Mouse (Mus musculus) megakaryocyte, embryonic 14.5 days (primary cell): ENCODE data around the gene Arpc3. TPM values are rescaled to one million over a fixed set of nuclear protein-coding genes. Genes with fewer than 3 reads are reported as not detected.
A peak's percentile ranks its signal among the peaks of the same experiment; 100 is the strongest.
"Not testable (repeated sequence)": the region's sequence is repeated elsewhere in the genome, so short reads cannot be mapped to it uniquely, and the experiment has no call there.

Experiments used
- H3K27me3 ChIP-seq: replicated peaks from 2 replicates; pipeline ENCODE3; 2012; ENCODE audit warnings: inconsistent platforms
- H3K36me3 ChIP-seq: replicated peaks from 2 replicates; pipeline ENCODE3; 2012; ENCODE audit warnings: low read length, inconsistent platforms, mixed read lengths
- H3K4me1 ChIP-seq: 2 replicates; pipeline ENCODE4 v1.6.1; 2012; ENCODE audit warnings: inconsistent platforms
- H3K4me3 ChIP-seq: replicated peaks from 2 replicates; pipeline ENCODE3; 2012; ENCODE audit warnings: moderate library complexity, mild to moderate bottlenecking, inconsistent platforms
- H3K9me3 ChIP-seq: 2 replicates; pipeline ENCODE4 v1.6.1; 2012; ENCODE audit warnings: inconsistent platforms
- FLI1 ChIP-seq: IDR thresholded peaks from 2 replicates; pipeline ENCODE4 v1.6.1; 2012; ENCODE audit warnings: low read length, inconsistent platforms, mixed read lengths
- GATA1 ChIP-seq: IDR thresholded peaks from 3 replicates; pipeline ENCODE4 v1.6.1; 2012; ENCODE audit warnings: mixed read lengths, low read length, inconsistent platforms, borderline replicate concordance
- polyA plus RNA-seq: library from polyadenylated mRNA; stranded (reverse); fragments of >175 nt; gene quantifications from 2 replicates; pipeline ENCODE4 v1.2.3, GENCODE M21; 2012; ENCODE audit warnings: low replicate concordance; ENCODE audit not compliant: insufficient read depth

Gene Arpc3
- polyA plus RNA-seq, 1 experiment, result 49.2 TPM

- Histone ChIP-seq H3K27me3 (no peaks in the 10 kb centered on the region), H3K9me3 (peaks cover 6% of the 10 kb centered on the region; the same call in 1 of the 2 replicates)
- TF ChIP-seq GATA1 (no peak), FLI1 (no peak)
Measured at GRCm38 (mm10) chr5:122412826-122413225, 21.1 kb downstream of the Arpc3 start.

GRCm38 (mm10) chr5:122414351-122414750 lies 22.7 kb downstream of the Arpc3 start:
- Histone ChIP-seq H3K4me3 (no peak overlapping the region), H3K27me3 (no peaks in the 10 kb centered on the region), H3K4me1 (peaks cover 2% of the 10 kb centered on the region; the same call in 1 of the 2 replicates), H3K36me3 (peaks cover 14% of the 10 kb centered on the region), H3K9me3 (peaks cover 6% of the 10 kb centered on the region; the same call in 1 of the 2 replicates)
- TF ChIP-seq GATA1, result no peak
- no peak for TF ChIP-seq FLI1

More at GRCm38 (mm10) chr5:122412826-122413225, 21.1 kb downstream of the Arpc3 start:
- peaks cover 2% of the 10 kb centered on the region; the same call in 1 of the 2 replicates for H3K4me1 ChIP-seq
- peaks cover 27% of the 10 kb centered on the region for H3K36me3 ChIP-seq
- H3K4me3 ChIP-seq, result no peak overlapping the region

- H3K9me3 ChIP-seq, result peaks cover 3% of the 10 kb centered on the region; the same call in 1 of the 2 replicates
- H3K27me3 ChIP-seq, result no peaks in the 10 kb centered on the region
- no peak overlapping the region for H3K4me3 ChIP-seq
- TF ChIP-seq GATA1 (no peak), FLI1 (no peak)
- H3K36me3 ChIP-seq, result peaks cover 3% of the 10 kb centered on the region
- H3K4me1 ChIP-seq, result peaks cover 2% of the 10 kb centered on the region; the same call in 1 of the 2 replicates
Measured at GRCm38 (mm10) chr5:122415465-122415864, 23.8 kb downstream of the Arpc3 start.

- H3K27me3 ChIP-seq, H3K4me3 ChIP-seq, H3K9me3 ChIP-seq, H3K36me3 ChIP-seq: not testable (repeated sequence)
- peaks cover 31% of the 10 kb centered on the region for H3K4me1 ChIP-seq
Measured at GRCm38 (mm10) chr5:122420676-122421075, 29.0 kb downstream of the Arpc3 start.

GRCm38 (mm10) chr5:122421271-122422068 lies 29.8 kb downstream of the Arpc3 start, which contains the start of gene Anapc7:
TSS of gene Anapc7 (plus strand) at chr5:122421693.
- peaks cover 31% of the 10 kb centered on the region for H3K4me1 ChIP-seq
- TF ChIP-seq FLI1 (no peak), GATA1 (no peak)
- peak within 1 kb of the TSS; percentile 99 for H3K4me3 ChIP-seq
- no peaks in the 10 kb centered on the region for H3K9me3 ChIP-seq
- H3K36me3 ChIP-seq, result peaks cover 5% of the 10 kb centered on the region
- H3K27me3 ChIP-seq, result no peaks in the 10 kb centered on the region

- TF ChIP-seq GATA1 (no peak), FLI1 (no peak)
- peaks cover 12% of the 10 kb centered on the region for H3K36me3 ChIP-seq
Measured at GRCm38 (mm10) chr5:122422071-122422964, 30.6 kb downstream of the Arpc3 start.

GRCm38 (mm10) chr5:122423083-122423482 lies 31.4 kb downstream of the Arpc3 start:
- H3K4me3 ChIP-seq, result peak overlapping the region; percentile 99

More at GRCm38 (mm10) chr5:122422071-122422964, 30.6 kb downstream of the Arpc3 start:
- Histone ChIP-seq H3K27me3 (no peaks in the 10 kb centered on the region), H3K4me1 (peaks cover 31% of the 10 kb centered on the region), H3K4me3 (peak overlapping the region; percentile 99), H3K9me3 (no peaks in the 10 kb centered on the region)

GRCm38 (mm10) chr5:122425550-122425949 lies 33.9 kb downstream of the Arpc3 start:
- no peaks in the 10 kb centered on the region for H3K27me3 ChIP-seq
- H3K4me1 ChIP-seq, result peaks cover 31% of the 10 kb centered on the region
- H3K9me3 ChIP-seq, result no peaks in the 10 kb centered on the region
- peaks cover 43% of the 10 kb centered on the region for H3K36me3 ChIP-seq
- TF ChIP-seq GATA1, result no peak
- no peak for TF ChIP-seq FLI1
- H3K4me3 ChIP-seq, result no peak overlapping the region

More at GRCm38 (mm10) chr5:122423083-122423482, 31.4 kb downstream of the Arpc3 start:
- TF ChIP-seq FLI1 (no peak), GATA1 (no peak)
- H3K36me3 ChIP-seq, result peaks cover 20% of the 10 kb centered on the region
- H3K9me3 ChIP-seq, result no peaks in the 10 kb centered on the region
- peaks cover 31% of the 10 kb centered on the region for H3K4me1 ChIP-seq
- no peaks in the 10 kb centered on the region for H3K27me3 ChIP-seq

- no peak for TF ChIP-seq FLI1
- TF ChIP-seq GATA1, result no peak
- no peaks in the 10 kb centered on the region for H3K27me3 ChIP-seq
- H3K4me3 ChIP-seq, result no peak overlapping the region
- H3K9me3 ChIP-seq, result no peaks in the 10 kb centered on the region
- peaks cover 86% of the 10 kb centered on the region for H3K36me3 ChIP-seq
- H3K4me1 ChIP-seq, result no peaks in the 10 kb centered on the region
Measured at GRCm38 (mm10) chr5:122430036-122430775, 38.5 kb downstream of the Arpc3 start.
